Mouse (Mus musculus) liver, postnatal 0 days (tissue): ENCODE results near the gene Pten.

Source experiments
- CTCF ChIP-seq: sonication (generic); IDR thresholded peaks from 2 replicates; pipeline ENCODE4 v1.5.1; 2016; ENCODE audit warnings: antibody characterized with exemption, low read depth
- EP300 ChIP-seq: IDR thresholded peaks from 2 replicates; pipeline ENCODE4 v1.6.1; 2016; ENCODE audit warnings: antibody characterized with exemption, low read depth, mild to moderate bottlenecking

- TF ChIP-seq CTCF (no peak), EP300 (no peak)
Measured at GRCm38 (mm10) chr19:32781305-32782071, 24.2 kb downstream of the Pten start.
